Mouse (Mus musculus) midbrain, embryonic 12.5 days (tissue): ENCODE data around the gene Snx17. TPM values are rescaled to one million over a fixed set of nuclear protein-coding genes. Genes with fewer than 3 reads are reported as not detected.

ENCODE experiments used
- ATAC-seq: fragments of 200-750 bp; cut with Nextera tagmentation; 2 replicates; pipeline ENCODE4 v1.8.0; 2017; ENCODE audit warnings: low read depth, moderate TSS enrichment, moderate library complexity; ENCODE audit not compliant: low FRiP score
- H3K27ac ChIP-seq: fragments of 300-500 bp; sonication (generic); replicated peaks from 2 replicates; pipeline ENCODE4 v1.5.1; 2016; ENCODE audit warnings: mild to moderate bottlenecking
- H3K27me3 ChIP-seq: fragments of 300-500 bp; sonication (generic); 2 replicates; pipeline ENCODE4 v1.6.1; 2016; ENCODE audit warnings: mild to moderate bottlenecking
- H3K36me3 ChIP-seq: fragments of 300-500 bp; sonication (generic); 2 replicates; pipeline ENCODE4 v1.6.1; 2016
- H3K4me1 ChIP-seq: fragments of 300-500 bp; sonication (generic); 2 replicates; pipeline ENCODE4 v1.6.1; 2016
- H3K4me2 ChIP-seq: fragments of 300-500 bp; sonication (generic); replicated peaks from 2 replicates; pipeline ENCODE4 v1.6.1; 2016; ENCODE audit warnings: mild to moderate bottlenecking, moderate library complexity
- H3K4me3 ChIP-seq: fragments of 300-500 bp; sonication (generic); 2 replicates; pipeline ENCODE4 v1.5.1; 2016; ENCODE audit warnings: mild to moderate bottlenecking
- H3K9ac ChIP-seq: fragments of 300-500 bp; sonication (generic); replicated peaks from 2 replicates; pipeline ENCODE4 v1.6.1; 2016; ENCODE audit warnings: mild to moderate bottlenecking, moderate library complexity
- H3K9me3 ChIP-seq: fragments of 300-500 bp; sonication (generic); 2 replicates; pipeline ENCODE4 v1.6.1; 2016; ENCODE audit warnings: mild to moderate bottlenecking
- WGBS: fragments of 180-500 bp; shearing (Covaris S2); methylation state at CpG from one replicate; pipeline ENCODE4 v1.1.7; 2016; 5-methylcytosine and 5-hydroxymethylcytosine counted together
- polyA plus RNA-seq: library from polyadenylated mRNA; unstranded; fragments of >200 nt; fragmentation: Nextera tagmentation; extraction: Ambion mirVana; gene quantifications from 2 replicates; pipeline ENCODE4 v1.2.1, GENCODE M21; 2016

Gene Snx17
- polyA plus RNA-seq = 141 and 153 TPM in 2 replicates

GRCm38 (mm10) chr5:31192939-31193630 lies at the start of gene Snx17, which contains the start of gene Eif2b4:
TSS of gene Snx17 (plus strand) at chr5:31193227.
TSS of gene Eif2b4 (minus strand) at chr5:31193430.
- under 1% methylated on average over 48 of the region's 48 CpGs for WGBS
- H3K27me3 ChIP-seq = no peaks in the 10 kb centered on the region
- H3K4me3 ChIP-seq = peak within 1 kb of the TSS; percentile 90
- peak within 1 kb of the TSS; percentile 91 for H3K9ac ChIP-seq
- no peaks in the 10 kb centered on the region for H3K9me3 ChIP-seq
- H3K36me3 ChIP-seq = peaks cover 62% of the 10 kb centered on the region
- ATAC-seq = peak; percentile 95
- H3K4me1 ChIP-seq = peaks cover 20% of the 10 kb centered on the region
- peak within 1 kb of the TSS; percentile 90 for H3K4me2 ChIP-seq
- H3K27ac ChIP-seq = peak within 1 kb of the TSS; percentile 73

- 93% methylated on average over 4 of the region's 4 CpGs for WGBS
Observed at GRCm38 (mm10) chr5:31149781-31150180, 43.2 kb upstream of the Snx17 start.

GRCm38 (mm10) chr5:31151746-31152145 lies 41.3 kb upstream of the Snx17 start:
- Histone ChIP-seq H3K36me3 (peaks cover 22% of the 10 kb centered on the region; the same call in 1 of the 2 replicates), H3K4me1 (peaks cover 14% of the 10 kb centered on the region)
- WGBS = 94% methylated on average over 3 of the region's 3 CpGs

More at GRCm38 (mm10) chr5:31149781-31150180, 43.2 kb upstream of the Snx17 start:
- Histone ChIP-seq H3K9me3 (no peaks in the 10 kb centered on the region), H3K4me1 (peaks cover 14% of the 10 kb centered on the region), H3K9ac (no peak overlapping the region), H3K4me3 (no peak overlapping the region), H3K27me3 (no peaks in the 10 kb centered on the region), H3K4me2 (no peak overlapping the region), H3K27ac (no peak overlapping the region), H3K36me3 (peaks cover 30% of the 10 kb centered on the region)
- ATAC-seq = no peak

GRCm38 (mm10) chr5:31153516-31154151 lies 39.4 kb upstream of the Snx17 start:
- Histone ChIP-seq H3K9ac (peak overlapping the region; percentile 69), H3K27me3 (no peaks in the 10 kb centered on the region), H3K27ac (no peak overlapping the region), H3K36me3 (peaks cover 33% of the 10 kb centered on the region), H3K9me3 (no peaks in the 10 kb centered on the region), H3K4me1 (peaks cover 14% of the 10 kb centered on the region), H3K4me2 (peak overlapping the region; percentile 65), H3K4me3 (peak overlapping the region; percentile 69)
- 47% methylated on average over 6 of the region's 6 CpGs for WGBS
- no peak for ATAC-seq

More at GRCm38 (mm10) chr5:31151746-31152145, 41.3 kb upstream of the Snx17 start:
- ATAC-seq = no peak
- H3K4me2 ChIP-seq = no peak overlapping the region
- H3K27ac ChIP-seq = no peak overlapping the region
- no peaks in the 10 kb centered on the region for H3K27me3 ChIP-seq
- H3K4me3 ChIP-seq = no peak overlapping the region
- no peaks in the 10 kb centered on the region for H3K9me3 ChIP-seq
- H3K9ac ChIP-seq = no peak overlapping the region

- peaks cover 14% of the 10 kb centered on the region for H3K4me1 ChIP-seq
- H3K4me2 ChIP-seq = peak within 1 kb of the TSS; percentile 65
- H3K4me3 ChIP-seq = peak within 1 kb of the TSS; percentile 69
- peak within 1 kb of the TSS; percentile 69 for H3K9ac ChIP-seq
- ATAC-seq = peak; percentile 92
- H3K27ac ChIP-seq = peak within 1 kb of the TSS; percentile 74
- H3K27me3 ChIP-seq = no peaks in the 10 kb centered on the region
- WGBS = 0% methylated on average over 19 of the region's 19 CpGs
- no peaks in the 10 kb centered on the region for H3K9me3 ChIP-seq
- H3K36me3 ChIP-seq = peaks cover 39% of the 10 kb centered on the region
Observed at GRCm38 (mm10) chr5:31154152-31154553, 38.9 kb upstream of the Snx17 start, which contains the start of gene Mpv17. TSS of gene Mpv17 (minus strand) at chr5:31154251.

GRCm38 (mm10) chr5:31162462-31162861 lies 30.6 kb upstream of the Snx17 start:
- Histone ChIP-seq H3K4me1 (no peaks in the 10 kb centered on the region), H3K4me3 (no peak overlapping the region), H3K27ac (no peak overlapping the region), H3K9ac (no peak overlapping the region), H3K36me3 (peaks cover 93% of the 10 kb centered on the region), H3K9me3 (no peaks in the 10 kb centered on the region), H3K27me3 (no peaks in the 10 kb centered on the region), H3K4me2 (no peak overlapping the region)
- ATAC-seq = no peak

- peaks cover 93% of the 10 kb centered on the region for H3K36me3 ChIP-seq
- H3K4me3 ChIP-seq = no peak overlapping the region
Observed at GRCm38 (mm10) chr5:31164878-31165277, 28.1 kb upstream of the Snx17 start.

GRCm38 (mm10) chr5:31168630-31169029 lies 24.4 kb upstream of the Snx17 start:
- H3K9me3 ChIP-seq = no peaks in the 10 kb centered on the region
- no peak overlapping the region for H3K4me3 ChIP-seq
- H3K27me3 ChIP-seq = no peaks in the 10 kb centered on the region
- WGBS = 97% methylated on average over 4 of the region's 4 CpGs
- H3K36me3 ChIP-seq = peaks cover 96% of the 10 kb centered on the region
- H3K4me1 ChIP-seq = no peaks in the 10 kb centered on the region
- no peak for ATAC-seq
- no peak overlapping the region for H3K4me2 ChIP-seq
- no peak overlapping the region for H3K27ac ChIP-seq
- no peak overlapping the region for H3K9ac ChIP-seq

More at GRCm38 (mm10) chr5:31164878-31165277, 28.1 kb upstream of the Snx17 start:
- Histone ChIP-seq H3K9ac (no peak overlapping the region), H3K9me3 (no peaks in the 10 kb centered on the region), H3K4me1 (no peaks in the 10 kb centered on the region), H3K27me3 (no peaks in the 10 kb centered on the region), H3K4me2 (no peak overlapping the region), H3K27ac (no peak overlapping the region)
- WGBS = 88% methylated on average over 1 of the region's 1 CpGs
- ATAC-seq = no peak

- Histone ChIP-seq H3K4me1 (peaks cover 15% of the 10 kb centered on the region), H3K4me2 (peak overlapping the region; percentile 97), H3K9ac (peak overlapping the region; percentile 75), H3K27ac (peak overlapping the region; percentile 98), H3K27me3 (no peaks in the 10 kb centered on the region), H3K36me3 (peaks cover 10% of the 10 kb centered on the region), H3K9me3 (no peaks in the 10 kb centered on the region), H3K4me3 (peak overlapping the region; percentile 61)
- under 1% methylated on average over 25 of the region's 25 CpGs for WGBS
- peak; percentile 66 for ATAC-seq
Observed at GRCm38 (mm10) chr5:31179301-31179765, 13.7 kb upstream of the Snx17 start.

- Histone ChIP-seq H3K4me1 (peaks cover 15% of the 10 kb centered on the region), H3K9ac (peak within 1 kb of the TSS; percentile 75), H3K4me3 (peak within 1 kb of the TSS; percentile 61), H3K4me2 (peak within 1 kb of the TSS; percentile 97), H3K27me3 (no peaks in the 10 kb centered on the region), H3K36me3 (0 out of 2 replicates have a peak, but pooled peaks cover 5% of the 10 kb centered on the region), H3K27ac (peak within 1 kb of the TSS; percentile 98), H3K9me3 (no peaks in the 10 kb centered on the region)
- ATAC-seq = peak; percentile 97
- WGBS = under 1% methylated on average over 59 of the region's 59 CpGs
Observed at GRCm38 (mm10) chr5:31179766-31180630, 13.0 kb upstream of the Snx17 start, which contains the start of the genes Gm29609 and Gtf3c2. TSS of gene Gm29609 (minus strand) at chr5:31179911. TSS of gene Gtf3c2 (minus strand) at chr5:31180144.

- peaks cover 15% of the 10 kb centered on the region for H3K4me1 ChIP-seq
- no peak for ATAC-seq
- no peak overlapping the region for H3K9ac ChIP-seq
- H3K4me3 ChIP-seq = no peak overlapping the region
- 0 out of 2 replicates have a peak, but pooled peaks cover 5% of the 10 kb centered on the region for H3K36me3 ChIP-seq
- WGBS = 96% methylated on average over 9 of the region's 9 CpGs
- H3K9me3 ChIP-seq = no peaks in the 10 kb centered on the region
- no peak overlapping the region for H3K4me2 ChIP-seq
- H3K27me3 ChIP-seq = no peaks in the 10 kb centered on the region
- no peak overlapping the region for H3K27ac ChIP-seq
Observed at GRCm38 (mm10) chr5:31181183-31181770, 11.8 kb upstream of the Snx17 start.
